Mouse (Mus musculus) CH12.LX (cell line): ENCODE measurements around the gene BC030867. TPM values are rescaled to one million over a fixed set of nuclear protein-coding genes. Genes with fewer than 3 reads are reported as not detected.
"Not testable (repeated sequence)": the region's sequence is repeated elsewhere in the genome, so short reads cannot be mapped to it uniquely, and the experiment has no call there.

Experiments
- DNase-seq: peaks from one replicate; pipeline ENCODE4 v3.0.0-alpha.2; 2013; ENCODE audit errors: extremely low read depth
- H3K27ac ChIP-seq: 2 replicates; pipeline ENCODE4 v1.5.1; 2012; ENCODE audit warnings: low read depth, mild to moderate bottlenecking, control low read depth, moderate library complexity; ENCODE audit not compliant: insufficient read depth
- H3K27me3 ChIP-seq: replicated peaks from 2 replicates; pipeline ENCODE3; 2012; ENCODE audit warnings: inconsistent platforms
- H3K36me3 ChIP-seq, 2 experiments: replicated peaks in 1 of 2; 2 replicates each; pipeline versions ENCODE3 to v1.6.1; 2012; ENCODE audit warnings: inconsistent platforms in 1 of 2, low read length in 1 of 2, mild to moderate bottlenecking in 1 of 2, mixed read lengths in 1 of 2, moderate library complexity in 1 of 2; ENCODE audit not compliant: control insufficient read depth in 1 of 2, insufficient read depth in 1 of 2
- H3K4me1 ChIP-seq, 2 experiments: 2 replicates each; pipeline ENCODE4 v1.6.1; 2012; ENCODE audit warnings: inconsistent platforms in 1 of 2, moderate library complexity in 1 of 2; ENCODE audit not compliant: insufficient read depth in 2 of 2, control insufficient read depth in 1 of 2
- H3K4me2 ChIP-seq: 2 replicates; pipeline ENCODE4 v1.6.1; 2012; ENCODE audit warnings: low read depth, mild to moderate bottlenecking, control low read depth; ENCODE audit not compliant: poor library complexity, insufficient read depth, severe bottlenecking
- H3K4me3 ChIP-seq, 3 experiments: fragments of 150-350 bp in 1 of 3; sonication (generic) in 1 of 3; replicated peaks in 1 of 3; 2 replicates each; pipeline versions ENCODE3 to v1.5.1; 2011 to 2012; ENCODE audit warnings: low read depth in 2 of 3, low read length in 2 of 3, mild to moderate bottlenecking in 2 of 3, moderate library complexity in 2 of 3, control low read depth in 1 of 3, improper control_type of control experiment in 1 of 3, inconsistent platforms in 1 of 3, mixed read lengths in 1 of 3; ENCODE audit not compliant: poor library complexity in 1 of 3
- H3K79me2 ChIP-seq: replicated peaks from 2 replicates; pipeline ENCODE4 v1.6.1; 2012; ENCODE audit warnings: mild to moderate bottlenecking, moderate library complexity; ENCODE audit not compliant: control insufficient read depth, poor library complexity, insufficient read depth, severe bottlenecking; ENCODE audit errors: extremely low read depth
- H3K9ac ChIP-seq: 2 replicates; pipeline ENCODE4 v1.6.1; 2012; ENCODE audit warnings: low read depth, mild to moderate bottlenecking, control low read depth, moderate library complexity; ENCODE audit not compliant: insufficient read depth
- H3K9me3 ChIP-seq: replicated peaks from 2 replicates; pipeline ENCODE3; 2012; ENCODE audit warnings: low read length, inconsistent platforms, mixed read lengths
- BHLHE40 ChIP-seq: IDR thresholded peaks from 2 replicates; pipeline ENCODE4 v1.6.1; 2011; ENCODE audit warnings: mild to moderate bottlenecking, low read depth, low read length, improper control_type of control experiment
- CHD1 ChIP-seq: IDR thresholded peaks from 2 replicates; pipeline ENCODE4 v1.6.1; 2012; ENCODE audit warnings: low read depth, low read length, improper control_type of control experiment, inconsistent platforms
- CTCF ChIP-seq, 2 experiments: IDR thresholded peaks in 1 of 2; conservative IDR thresholded peaks in 1 of 2; 2 replicates each; pipeline ENCODE4 v1.5.1; 2011 to 2012; ENCODE audit warnings: low read depth in 2 of 2, low read length in 2 of 2, improper control_type of control experiment in 1 of 2, inconsistent platforms in 1 of 2, mild to moderate bottlenecking in 1 of 2, moderate library complexity in 1 of 2
- E2F4 ChIP-seq: IDR thresholded peaks from 2 replicates; pipeline ENCODE4 v1.6.1; 2011; ENCODE audit warnings: low read depth, low read length, improper control_type of control experiment; ENCODE audit not compliant: insufficient replicate concordance
- ELF1 ChIP-seq: IDR thresholded peaks from 2 replicates; pipeline ENCODE4 v1.6.1; 2014; ENCODE audit warnings: low read depth, mild to moderate bottlenecking, inconsistent platforms, low read length, improper control_type of control experiment
- ETS1 ChIP-seq: conservative IDR thresholded peaks from 2 replicates; pipeline ENCODE4 v1.6.1; 2012; ENCODE audit warnings: low read depth, mild to moderate bottlenecking, inconsistent platforms, low read length, improper control_type of control experiment, moderate library complexity
- HCFC1 ChIP-seq: IDR thresholded peaks from 2 replicates; pipeline ENCODE4 v1.6.1; 2012; ENCODE audit warnings: low read depth, mild to moderate bottlenecking, inconsistent platforms, low read length, improper control_type of control experiment
- IRF4 ChIP-seq: IDR thresholded peaks from 2 replicates; pipeline ENCODE4 v1.6.1; 2014; ENCODE audit warnings: low read depth, mild to moderate bottlenecking, inconsistent platforms, low read length, improper control_type of control experiment
- JUN ChIP-seq: IDR thresholded peaks from 2 replicates; pipeline ENCODE4 v1.6.1; 2011; ENCODE audit warnings: low read depth, mild to moderate bottlenecking, low read length, improper control_type of control experiment, moderate library complexity; ENCODE audit not compliant: insufficient read depth
- JUND ChIP-seq: conservative IDR thresholded peaks from 2 replicates; pipeline ENCODE4 v1.6.1; 2011; ENCODE audit warnings: low read depth, low read length, improper control_type of control experiment
- MAZ ChIP-seq: IDR thresholded peaks from 2 replicates; pipeline ENCODE4 v1.6.1; 2012; ENCODE audit warnings: low read depth, mild to moderate bottlenecking, inconsistent platforms, low read length, improper control_type of control experiment, moderate library complexity
- MEF2A ChIP-seq: IDR thresholded peaks from 2 replicates; pipeline ENCODE4 v1.6.1; 2014; ENCODE audit warnings: low read depth, mild to moderate bottlenecking, inconsistent platforms, low read length, improper control_type of control experiment, borderline replicate concordance
- MXI1 ChIP-seq: IDR thresholded peaks from 2 replicates; pipeline ENCODE4 v1.6.1; 2011; ENCODE audit warnings: mild to moderate bottlenecking, low read depth, low read length, improper control_type of control experiment
- POLR2A ChIP-seq: IDR thresholded peaks from 2 replicates; pipeline ENCODE4 v1.6.1; 2011; ENCODE audit warnings: low read depth, mild to moderate bottlenecking, improper control_type of control experiment, low read length
- POLR2AphosphoS2 ChIP-seq: IDR thresholded peaks from 2 replicates; pipeline ENCODE4 v1.6.1; 2011; ENCODE audit warnings: low read depth, low read length, improper control_type of control experiment
- RAD21 ChIP-seq: IDR thresholded peaks from 2 replicates; pipeline ENCODE4 v1.6.1; 2011; ENCODE audit warnings: low read depth, mild to moderate bottlenecking, low read length, improper control_type of control experiment, moderate library complexity
- RCOR1 ChIP-seq: conservative IDR thresholded peaks from 2 replicates; pipeline ENCODE4 v1.6.1; 2012; ENCODE audit warnings: low read depth, mild to moderate bottlenecking, inconsistent platforms, low read length, improper control_type of control experiment
- SIN3A ChIP-seq: IDR thresholded peaks from 2 replicates; pipeline ENCODE4 v1.6.1; 2012; ENCODE audit warnings: low read length, improper control_type of control experiment, inconsistent platforms
- SMC3 ChIP-seq: IDR thresholded peaks from 2 replicates; pipeline ENCODE4 v1.6.1; 2011; ENCODE audit warnings: low read depth, low read length, improper control_type of control experiment
- ZKSCAN1 ChIP-seq: IDR thresholded peaks from 2 replicates; pipeline ENCODE4 v1.6.1; 2012; ENCODE audit warnings: low read depth, inconsistent platforms, low read length, improper control_type of control experiment, borderline replicate concordance
- ZMIZ1 ChIP-seq: IDR thresholded peaks from 2 replicates; pipeline ENCODE4 v1.6.1; 2012; ENCODE audit warnings: low read depth, mild to moderate bottlenecking, inconsistent platforms, low read length, improper control_type of control experiment
- dilution Hi-C: fragments of 300-500 bp; cut with MboI; formaldehyde crosslinking; loops from 2 replicates; pipeline ENCODE4 v1.14.3; 2020; ENCODE audit warnings: low sequenced_read_pairs; ENCODE audit not compliant: extremely low pct_unique_long_range_greater_than_20kb, extremely low pct_ligation_motif_present
- in situ Hi-C: fragments of 300-500 bp; cut with MboI; formaldehyde crosslinking; loops from 3 replicates; pipeline ENCODE4 v1.14.3; 2019; ENCODE audit warnings: low sequenced_read_pairs, low pct_ligation_motif_present, low pct_unique_long_range_greater_than_20kb, mixed read lengths
- polyA plus RNA-seq: library from polyadenylated mRNA; unstranded; fragments of >175 nt; gene quantifications from 2 replicates; pipeline ENCODE4 v1.2.1, GENCODE M21; 2012; ENCODE audit warnings: low read depth; ENCODE audit not compliant: insufficient read length
- total RNA-seq, 2 experiments: library from RNA; depleted of rRNA; stranded (reverse); fragments of 300-350 nt in 1 of 2; fragments of >200 nt in 1 of 2; gene quantifications; 2 replicates each; pipeline ENCODE4 v1.2.3; 2012 to 2014

Gene BC030867
- total and polyA plus RNA-seq, 3 experiments, result 11.4 to 34.0 (median 26.2) TPM

DNA sequence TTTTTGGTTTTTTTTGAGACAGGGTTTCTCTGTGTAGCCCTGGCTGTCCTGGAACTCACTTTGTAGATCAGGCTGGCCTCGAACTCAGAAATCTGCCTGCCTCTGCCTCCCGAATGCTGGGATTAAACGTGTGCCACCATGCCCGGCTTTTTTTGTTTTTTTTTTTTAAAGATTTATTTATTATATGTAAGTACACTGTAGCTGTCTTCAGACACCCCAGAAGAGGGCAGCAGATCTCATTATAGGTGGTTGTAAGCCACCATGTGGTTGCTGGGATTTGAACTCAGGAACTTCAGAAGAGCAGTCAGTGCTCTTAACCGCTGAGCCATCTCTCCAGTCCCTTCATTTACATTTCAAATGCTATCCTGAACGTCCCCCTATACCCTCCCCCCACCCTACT lies 31.6 kb downstream of the BC030867 start:
- H3K4me3 ChIP-seq, H3K9me3 ChIP-seq, H3K27ac ChIP-seq, H3K27me3 ChIP-seq, in situ Hi-C loops, dilution Hi-C loops, H3K4me2 ChIP-seq, H3K36me3 ChIP-seq, DNase-seq, H3K79me2 ChIP-seq, H3K9ac ChIP-seq: not testable (repeated sequence)
- peaks cover 5 to 20% of the 10 kb centered on the region in 2 experiments for H3K4me1 ChIP-seq
- peak in 1 of 2 experiments; percentile 6; a peak in 1 of 4 replicates for TF ChIP-seq CTCF (conservative IDR thresholded peaks at IDR 0.05 in 1 of 2, IDR thresholded peaks at IDR 0.05 in 1 of 2; ENCODE audit: low read depth in 2 of 2, low read length in 2 of 2)

- in situ Hi-C loops (no loop called here), dilution Hi-C loops (no loop called here)
- H3K27me3 ChIP-seq, result no peaks in the 10 kb centered on the region
- H3K27ac ChIP-seq, result no peak overlapping the region
- peaks cover 18 to 28% of the 10 kb centered on the region in 2 experiments for H3K36me3 ChIP-seq
- no peak overlapping the region for H3K4me3 ChIP-seq
- no peaks in the 10 kb centered on the region; the same call in 1 of the 2 replicates for H3K79me2 ChIP-seq
- H3K4me1 ChIP-seq, result peaks cover 0 to 22% of the 10 kb centered on the region in 2 experiments; a peak in 2 of 4 replicates
- peak; percentile 37 for DNase-seq
- no peak overlapping the region for H3K9ac ChIP-seq
- H3K4me2 ChIP-seq, result peak overlapping the region; percentile 58; the same call in 1 of the 2 replicates
- H3K9me3 ChIP-seq, result no peaks in the 10 kb centered on the region
- peak; percentile 32 for TF ChIP-seq RAD21
- no peak for TF ChIP-seq JUND
- TF ChIP-seq CTCF (conservative IDR thresholded peaks at IDR 0.05 in 1 of 2, IDR thresholded peaks at IDR 0.05 in 1 of 2; ENCODE audit: low read depth in 2 of 2, low read length in 2 of 2), result peak in 1 of 2 experiments; percentile 41; a peak in 2 of 4 replicates
- peak; percentile 20; the same call in 1 of the 2 replicates for TF ChIP-seq SMC3
- TF ChIP-seq POLR2A, result no peak
- TF ChIP-seq SIN3A, result no peak
Observed at GRCm38 (mm10) chr11:102283922-102284321, 35.2 kb downstream of the BC030867 start.

GRCm38 (mm10) chr11:102284501-102285094 lies 35.9 kb downstream of the BC030867 start, which contains the start of gene Tmub2:
TSS of gene Tmub2 (plus strand) at chr11:102284931.
- DNase-seq, result peak; percentile 100
- H3K27me3 ChIP-seq, result no peaks in the 10 kb centered on the region
- H3K9ac ChIP-seq, result peak within 1 kb of the TSS; percentile 67
- dilution Hi-C loops (no loop called here), in situ Hi-C loops (no loop called here)
- H3K27ac ChIP-seq, result peak within 1 kb of the TSS; percentile 44
- no peaks in the 10 kb centered on the region; the same call in 1 of the 2 replicates for H3K79me2 ChIP-seq
- H3K4me1 ChIP-seq, result peaks cover 3 to 29% of the 10 kb centered on the region in 2 experiments; a peak in 2 of 4 replicates
- H3K4me2 ChIP-seq, result peak within 1 kb of the TSS; percentile 88
- peak within 1 kb of the TSS; percentile 70 to 97 (median 75) for H3K4me3 ChIP-seq
- no peaks in the 10 kb centered on the region for H3K9me3 ChIP-seq
- H3K36me3 ChIP-seq, result peaks cover 23 to 35% of the 10 kb centered on the region in 2 experiments
- TF ChIP-seq HCFC1 (peak; percentile 87), ETS1 (peak; percentile 85), POLR2A (peak; percentile 53; the same call in 1 of the 2 replicates), E2F4 (peak; percentile 98), IRF4 (peak; percentile 43), JUND (peak; percentile 57; the same call in 1 of the 2 replicates), ELF1 (peak; percentile 97), ZMIZ1 (peak; percentile 58; the same call in 1 of the 2 replicates), RCOR1 (peak; percentile 69; the same call in 1 of the 2 replicates), SMC3 (no peak), POLR2AphosphoS2 (no peak), CHD1 (no peak), JUN (peak; percentile 53; the same call in 1 of the 2 replicates), CTCF (conservative IDR thresholded peaks at IDR 0.05 in 1 of 2, IDR thresholded peaks at IDR 0.05 in 1 of 2; ENCODE audit: low read depth in 2 of 2, low read length in 2 of 2) (no peak; a peak in 1 of 4 replicates), MXI1 (no peak), RAD21 (no peak), MAZ (peak; percentile 84), MEF2A (peak; percentile 53), ZKSCAN1 (no peak), BHLHE40 (no peak), SIN3A (peak; percentile 91; the same call in 1 of the 2 replicates)
